Mouse (Mus musculus): ENCODE results near the gene Parvb.

The Parvb gene

GRCm38 (mm10) chr15:84231721-84232561, at the start of gene Parvb:
TSS of gene Parvb (plus strand) at chr15:84232043.
- peak; percentile 82 for DNase-seq

- no peak for DNase-seq
Measured at GRCm38 (mm10) chr15:84183967-84184366, 47.9 kb upstream of the Parvb start.

DNA sequence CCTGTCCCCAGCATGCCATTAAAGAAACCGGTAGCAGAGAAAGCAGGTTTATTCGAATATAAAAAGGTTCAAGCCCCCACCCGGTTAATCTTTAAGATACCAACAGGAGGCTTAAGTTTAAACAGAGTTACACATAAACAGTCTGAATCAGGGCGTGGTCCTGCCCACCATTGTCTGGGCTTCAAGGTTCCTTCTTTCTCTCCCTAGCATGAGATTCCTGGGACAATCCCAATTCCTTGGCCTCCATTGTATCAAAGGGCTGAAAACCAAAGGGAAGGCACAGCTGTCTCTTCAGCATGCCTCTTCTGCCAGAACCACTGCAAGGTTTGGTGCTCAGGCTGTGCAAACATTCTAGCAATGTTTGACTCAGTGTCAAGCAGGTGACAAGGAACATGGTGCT, 45.6 kb upstream of the Parvb start:
- DNase-seq, result no peak

DNA sequence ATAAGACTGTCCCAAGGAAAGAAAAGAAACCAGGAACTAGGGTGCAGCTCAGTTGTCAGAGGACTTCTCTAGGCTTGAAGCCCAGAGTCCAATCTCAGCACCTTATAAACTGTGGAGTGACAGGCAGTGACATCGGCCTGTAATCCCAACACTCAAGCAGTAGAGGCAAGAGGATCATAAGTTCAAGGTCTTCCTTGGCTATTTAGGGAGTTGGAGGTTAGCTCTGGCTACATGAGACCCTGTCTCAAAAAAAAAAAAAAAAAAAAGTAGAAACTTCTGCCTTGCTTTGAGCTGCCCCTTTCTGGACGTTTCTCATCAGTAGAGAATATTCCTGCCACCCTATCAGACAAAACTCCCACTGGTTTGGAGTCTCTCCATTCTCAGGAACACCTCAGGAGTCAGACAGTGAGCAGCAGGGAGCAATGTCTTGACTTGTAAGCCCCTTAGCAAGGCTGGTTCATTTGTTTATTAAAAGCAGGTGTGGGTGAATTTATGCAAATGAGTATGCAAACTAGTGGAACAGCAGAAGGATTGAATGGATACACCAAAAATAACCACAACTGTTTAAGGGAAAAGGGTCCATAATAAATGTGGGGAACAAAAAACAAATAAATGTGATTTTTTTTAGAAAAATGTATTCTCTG, 42.8 kb upstream of the Parvb start:
- no peak for DNase-seq

DNA sequence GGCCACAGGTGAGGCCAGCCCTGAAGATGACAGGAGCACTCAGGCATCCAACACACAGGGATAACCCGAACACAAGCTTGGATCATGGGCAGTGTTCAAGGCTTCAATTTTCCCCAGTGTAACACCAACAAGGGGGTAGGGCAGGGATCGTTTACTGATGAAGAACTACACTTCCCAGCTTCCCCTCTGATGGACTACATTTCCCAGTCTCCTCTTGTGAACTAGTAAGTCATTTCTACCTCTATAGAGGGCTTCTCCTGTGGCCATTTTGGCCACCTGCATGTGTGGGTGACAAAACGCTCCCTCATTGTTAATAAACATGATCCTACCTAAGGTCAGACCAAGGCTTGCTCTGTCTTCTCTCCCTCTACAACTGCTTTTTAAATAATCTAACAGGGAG, 42.0 kb upstream of the Parvb start:
- DNase-seq, result peak; percentile 42

DNA sequence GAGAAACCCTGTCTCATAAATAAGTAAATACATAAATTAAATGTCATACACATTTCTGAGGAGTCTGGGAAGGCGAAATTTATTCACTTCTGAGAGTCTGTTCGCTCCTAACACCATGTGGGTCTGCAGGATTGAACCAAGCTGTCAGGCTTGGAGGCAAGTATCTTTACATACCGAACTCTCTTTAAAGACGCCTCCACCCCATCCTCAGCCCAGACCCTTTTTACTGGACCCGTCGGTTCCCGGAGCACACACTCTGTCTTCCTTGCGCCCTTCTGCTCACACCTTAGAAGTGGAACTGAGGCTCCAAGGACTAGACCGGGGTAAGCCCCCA, 40.2 kb upstream of the Parvb start:
- DNase-seq, result no peak

- DNase-seq, result peak; percentile 96
Measured at GRCm38 (mm10) chr15:84192058-84192791, 39.6 kb upstream of the Parvb start, which contains the start of gene Samm50. TSS of gene Samm50 (plus strand) at chr15:84192241.

GRCm38 (mm10) chr15:84196486-84197165, 35.2 kb upstream of the Parvb start:
- no peak for DNase-seq

- no peak for DNase-seq
Measured at GRCm38 (mm10) chr15:84207327-84207726, 24.5 kb upstream of the Parvb start.

DNA sequence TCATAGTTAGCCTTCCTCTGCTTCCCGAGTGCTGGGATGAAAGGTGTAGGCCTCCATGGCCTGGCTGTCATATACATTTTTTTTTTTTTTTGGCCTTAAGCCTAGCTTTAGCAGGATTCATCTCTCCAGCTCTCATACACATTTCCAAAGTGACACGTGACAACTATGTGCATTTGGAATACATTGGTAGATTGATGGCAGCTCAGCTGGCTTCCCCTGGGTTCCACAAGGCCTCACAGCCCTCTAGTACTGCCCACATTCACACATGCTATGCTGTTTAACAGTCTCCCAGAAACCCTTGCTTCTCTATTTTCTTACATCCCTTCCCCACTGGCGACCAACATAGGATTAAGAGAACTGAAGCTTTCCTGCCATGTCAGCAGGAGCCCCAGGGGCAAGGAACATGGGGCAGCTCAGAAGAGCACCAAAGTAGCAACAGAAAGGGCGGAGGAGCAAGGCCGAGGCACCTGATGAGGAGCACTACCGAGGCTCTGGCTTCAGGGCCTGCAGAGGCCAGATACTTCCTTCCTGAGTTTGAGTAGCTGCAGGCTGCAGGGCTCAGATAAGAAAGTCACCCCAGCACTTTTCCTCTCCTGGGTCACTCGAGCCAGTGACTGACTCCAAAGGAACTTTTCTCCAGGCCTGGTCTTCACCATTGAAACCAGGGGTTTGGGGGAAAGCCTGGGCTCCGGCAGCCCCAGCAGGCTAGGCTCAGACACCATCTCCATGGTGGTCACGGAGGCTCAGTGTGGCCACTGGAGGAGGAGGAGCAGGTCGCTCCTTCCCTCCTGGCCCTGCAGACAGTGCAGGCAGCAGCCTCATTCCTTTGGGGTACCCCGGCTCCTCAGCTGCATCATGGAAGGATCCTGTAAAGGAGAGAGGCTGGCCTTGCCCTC, 22.1 kb upstream of the Parvb start:
- DNase-seq, result no peak

- DNase-seq, result no peak
Measured at GRCm38 (mm10) chr15:84210461-84210860, 21.4 kb upstream of the Parvb start.

DNA sequence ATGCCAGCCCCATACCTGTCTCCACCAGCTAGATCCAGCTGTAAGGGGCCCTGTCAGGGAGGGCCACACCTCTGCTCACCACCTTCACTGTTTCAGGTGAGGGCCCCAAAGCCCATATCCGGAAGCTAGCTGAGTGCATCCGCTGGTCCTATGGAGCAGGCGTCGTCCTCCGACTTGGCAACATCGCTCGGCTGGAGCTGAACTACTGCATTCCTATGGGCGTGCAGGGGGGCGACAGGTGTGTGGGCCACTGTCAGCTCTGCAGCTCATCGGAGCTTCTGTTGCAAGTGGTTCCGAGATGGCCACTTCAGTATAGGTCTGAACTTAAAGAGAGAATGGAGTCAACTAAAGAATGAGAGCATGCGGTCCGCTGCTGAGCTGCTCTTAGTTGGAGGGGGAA, 20.9 kb upstream of the Parvb start:
- DNase-seq, result no peak

- no peak for DNase-seq
Measured at GRCm38 (mm10) chr15:84211564-84211963, 20.3 kb upstream of the Parvb start.

GRCm38 (mm10) chr15:84212031-84212755, 19.6 kb upstream of the Parvb start:
- DNase-seq, result peak; percentile 84

GRCm38 (mm10) chr15:84212756-84213105, 19.1 kb upstream of the Parvb start:
- no peak for DNase-seq

DNA sequence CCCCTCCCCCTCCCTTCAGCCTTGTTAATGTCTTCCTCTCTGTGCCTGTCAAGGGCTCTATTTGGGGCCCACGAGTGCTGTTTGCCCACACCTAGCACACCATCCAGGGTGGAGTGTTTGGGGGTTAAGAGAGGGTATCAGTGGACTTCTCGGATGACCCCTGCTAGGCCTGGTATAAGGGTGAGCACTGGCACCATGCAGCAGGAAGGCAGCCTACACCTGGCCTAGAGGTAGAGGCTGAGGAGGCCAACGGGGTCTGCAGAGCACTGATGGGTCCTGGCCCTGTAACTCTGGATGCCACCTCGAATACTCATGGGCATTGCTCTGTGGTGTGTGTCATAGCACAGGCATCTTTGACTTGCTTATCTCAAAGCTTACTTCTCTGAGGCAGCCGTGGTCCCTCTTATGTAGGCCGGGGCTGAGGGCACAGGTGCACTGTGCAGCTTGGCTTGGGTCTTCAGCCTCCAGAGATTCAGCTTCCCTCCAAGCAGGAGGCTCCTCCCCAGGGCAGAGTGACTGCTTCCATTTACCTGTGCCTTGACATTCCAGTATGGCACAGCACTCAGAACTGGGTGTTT, 18.6 kb upstream of the Parvb start:
- DNase-seq, result no peak

DNA sequence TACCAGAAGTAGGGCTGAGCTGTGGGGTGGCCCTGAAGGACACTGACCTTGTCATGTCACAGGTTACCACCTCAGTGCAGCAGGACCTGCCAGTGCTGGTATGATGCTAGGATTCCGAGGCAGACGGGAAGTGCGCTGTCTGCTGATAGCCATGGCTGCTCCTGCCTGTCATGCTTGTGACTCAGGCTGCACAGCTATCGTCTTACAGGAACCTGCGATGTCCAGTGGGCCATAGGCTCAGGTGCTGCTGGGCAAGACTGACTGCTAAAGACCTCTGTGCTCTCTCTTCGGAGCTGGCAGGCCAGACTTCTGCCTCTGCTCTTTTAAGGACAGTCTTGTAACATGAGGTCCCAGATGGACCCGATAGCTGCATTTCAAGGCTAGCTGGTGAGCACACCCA, 17.4 kb upstream of the Parvb start:
- DNase-seq, result no peak

DNA sequence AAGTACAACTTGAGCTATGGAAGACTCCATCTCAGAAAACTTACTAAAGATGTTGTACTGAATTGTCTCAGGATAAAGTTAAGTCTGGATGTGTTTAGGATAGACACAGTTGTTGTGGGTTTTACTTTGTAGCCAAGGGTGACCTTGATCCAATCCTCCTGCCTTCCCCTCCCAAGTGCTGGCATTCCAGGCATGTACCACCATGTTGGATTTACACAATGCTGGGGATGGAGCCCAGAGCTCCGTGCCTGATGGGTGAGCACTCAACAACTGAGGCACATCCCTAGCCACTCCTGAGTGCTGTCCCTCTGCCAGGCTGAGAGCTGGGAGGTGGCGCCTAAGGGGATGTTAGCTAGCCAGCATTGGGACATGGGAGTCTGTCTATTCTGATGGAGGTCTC, 16.6 kb upstream of the Parvb start:
- no peak for DNase-seq

GRCm38 (mm10) chr15:84216026-84216425, 15.8 kb upstream of the Parvb start:
- DNase-seq, result no peak

DNA sequence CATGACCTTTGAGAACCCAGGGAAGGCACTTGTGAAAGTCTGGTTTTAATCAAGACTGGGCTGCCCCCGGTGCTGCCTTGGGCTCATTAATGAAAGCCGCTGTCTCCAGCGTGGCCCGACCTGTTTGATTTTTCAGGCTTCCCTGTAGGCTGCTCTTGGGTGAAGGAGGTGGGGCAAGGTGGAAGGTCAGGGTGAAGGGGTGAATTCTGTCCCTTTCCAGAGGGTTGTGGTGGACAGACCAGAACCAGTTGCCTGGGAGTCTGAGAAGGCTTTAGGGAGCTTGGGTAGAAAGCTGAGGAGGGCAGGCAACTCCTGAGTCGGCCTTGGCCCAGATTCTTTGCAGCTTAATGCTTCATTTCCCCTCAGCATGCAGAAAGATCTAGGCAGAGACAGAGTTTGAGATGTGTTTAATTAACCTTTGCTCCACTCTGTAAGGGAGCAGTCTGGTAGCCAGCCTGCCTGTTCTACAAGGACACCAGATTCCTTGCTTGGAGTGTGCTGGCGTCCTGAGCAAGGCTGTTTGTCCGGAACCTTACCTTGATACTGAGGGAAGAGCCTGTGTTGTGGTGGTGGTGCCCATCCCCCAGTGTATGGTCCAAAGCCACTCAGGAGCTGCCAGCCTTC, 15.3 kb upstream of the Parvb start:
- peak; percentile 74 for DNase-seq
